Mouse (Mus musculus): ENCODE results near the gene Ankrd35.

DNA sequence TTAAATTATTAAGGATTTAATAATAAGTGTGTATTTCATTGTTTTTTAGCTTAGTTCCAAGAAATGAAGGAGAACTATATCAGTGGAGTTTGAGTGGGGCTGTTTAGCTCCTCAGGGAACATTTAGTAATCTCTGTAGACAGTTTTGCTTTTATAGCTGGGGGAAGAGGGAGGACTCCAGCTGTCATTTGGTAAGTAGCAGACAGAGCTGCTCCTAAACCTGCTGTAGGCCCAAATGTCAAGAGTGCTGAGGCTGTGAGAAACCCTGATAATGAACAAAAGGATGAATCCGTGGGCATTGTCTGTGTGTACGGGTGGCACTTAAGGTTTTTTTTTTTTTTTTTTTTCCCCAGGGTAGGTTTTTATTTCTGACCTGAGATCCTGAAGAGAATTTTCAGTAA, 65.3 kb downstream of the Ankrd35 start:
- TF ChIP-seq MYOG (IDR thresholded peaks at IDR 0.05; ENCODE audit: control insufficient read depth, extremely low read depth, insufficient read length): no peak
- TF ChIP-seq CTCF (IDR thresholded peaks at IDR 0.05; ENCODE audit: control insufficient read depth, insufficient read depth, insufficient read length): no peak
- TF ChIP-seq MAX (IDR thresholded peaks at IDR 0.05): no peak
